Mouse (Mus musculus): ENCODE measurements around the gene Dazl.

DNA sequence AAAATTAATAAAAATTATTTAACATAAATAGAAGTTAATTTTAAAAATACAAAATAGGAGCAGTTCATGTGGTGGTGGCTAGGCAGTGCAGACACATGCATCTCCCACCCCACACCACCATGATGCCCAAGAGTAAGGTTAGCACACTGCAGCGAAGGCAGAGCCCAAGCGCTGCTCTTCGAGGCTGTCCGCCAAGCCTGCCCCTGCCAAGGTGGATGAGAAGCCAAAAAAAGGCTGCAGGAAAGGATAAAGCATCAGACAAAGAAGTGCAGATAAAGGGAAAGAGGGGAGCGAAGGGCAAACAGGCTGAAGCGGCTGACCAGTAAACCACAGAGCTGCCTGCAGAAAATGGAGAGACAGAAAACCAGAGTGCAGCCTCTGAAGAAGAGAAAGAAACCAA is 32.6 kb downstream of the Dazl start:
- TF ChIP-seq EP300 (IDR thresholded peaks at IDR 0.05; ENCODE audit: low read depth) (no peak), CTCF (IDR thresholded peaks at IDR 0.05; ENCODE audit: low read depth) (no peak)

Data from heart, postnatal 0 days (tissue).